19 mouse cellular contexts compared by ENCODE assay signal in the genomic region with DNA sequence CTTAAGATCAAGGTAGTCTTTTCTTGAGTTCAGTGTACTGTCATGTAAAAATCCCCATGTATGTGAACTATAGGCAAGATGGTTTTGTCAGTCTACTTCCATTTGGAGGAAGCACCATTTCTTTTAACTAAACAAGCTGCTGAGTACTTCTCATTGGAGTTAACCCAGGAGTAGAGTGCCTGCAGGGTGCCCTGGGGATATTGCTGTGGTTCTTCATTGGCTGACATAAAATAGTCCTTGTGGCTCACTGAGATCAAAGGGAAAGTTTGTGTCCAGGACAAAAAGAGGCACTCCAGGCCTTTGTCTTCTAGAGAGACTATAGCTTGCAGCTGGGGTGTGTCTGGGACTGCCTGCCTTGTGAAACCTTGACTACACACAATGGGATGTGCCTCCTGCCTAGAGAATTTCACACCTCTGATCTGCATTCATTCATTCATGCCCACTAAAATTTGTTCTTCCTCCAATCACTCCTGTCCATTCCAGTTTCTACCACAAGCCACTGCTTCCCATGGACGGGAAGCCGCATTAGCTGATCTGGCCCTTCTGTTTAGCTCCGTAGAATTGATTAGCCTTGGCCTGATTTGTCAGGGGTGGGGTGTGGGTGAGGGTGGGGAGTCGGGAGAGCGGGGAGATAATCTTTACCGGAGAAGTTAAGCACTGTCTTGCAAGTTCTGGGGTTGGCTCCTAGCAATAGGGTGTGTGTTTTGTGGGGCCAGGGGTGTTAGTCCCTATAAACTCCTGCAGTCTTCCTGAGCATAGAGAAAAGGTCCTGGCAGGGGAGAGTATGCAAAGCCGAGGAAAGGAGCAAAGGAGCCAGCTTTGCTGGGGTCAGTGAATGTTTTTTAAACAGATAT. TPM values are rescaled to one million over a fixed set of nuclear protein-coding genes. Genes with fewer than 3 reads are reported as not detected.
A peak's percentile ranks its signal among the peaks of the same experiment; 100 is the strongest.
DNase-seq lines count a peak whose midpoint lies in the region; ATAC-seq and TF ChIP-seq lines count a peak whose summit lies in the region.
"Had no signal": no experiment of that assay in that cellular context is flagged by ENCODE, and none has a peak within 500 bp of the region (broad histone marks: within the 10 kb centered on the region; RNA-seq: fewer than 3 reads in every experiment).

No protein-coding gene starts in this region.

- H3K27ac ChIP-seq in midbrain, embryonic 10.5 days (replicated peaks), result peak overlapping the region; percentile 74
- H3K27ac ChIP-seq in midbrain, embryonic 16.5 days (ENCODE audit: low read length), result no peak overlapping the region
- H3K27ac ChIP-seq: embryonic facial prominence, embryonic 15.5 days; liver, embryonic 13.5 days had no signal

- no peak overlapping the region for H3K9ac ChIP-seq in midbrain, embryonic 16.5 days (ENCODE audit: low read depth, low read length)
- H3K9ac ChIP-seq: embryonic facial prominence, embryonic 15.5 days; liver, embryonic 13.5 days had no signal

- H3K36me3 ChIP-seq in midbrain, embryonic 10.5 days, result no peaks in the 10 kb centered on the region
- H3K36me3 ChIP-seq in midbrain, embryonic 16.5 days (ENCODE audit: control insufficient read depth, insufficient read depth, low read length), result no peaks in the 10 kb centered on the region
- no peaks in the 10 kb centered on the region for H3K36me3 ChIP-seq in E14TG2a.4 (ENCODE audit: insufficient read depth, low read length)
- H3K36me3 ChIP-seq: embryonic facial prominence, embryonic 15.5 days; G1E; liver, embryonic 13.5 days had no signal

- WGBS in midbrain, embryonic 10.5 days, result 17% methylated on average over 7 of the region's 7 CpGs
- WGBS in midbrain, embryonic 16.5 days, result 9% methylated on average over 7 of the region's 7 CpGs

- H3K4me2 ChIP-seq in midbrain, embryonic 16.5 days (ENCODE audit: low read length), result no peak overlapping the region
- H3K4me2 ChIP-seq: embryonic facial prominence, embryonic 15.5 days; liver, embryonic 13.5 days had no signal

- peaks cover 17% of the 10 kb centered on the region for H3K4me1 ChIP-seq in midbrain, embryonic 10.5 days
- no peaks in the 10 kb centered on the region; the same call in 1 of the 2 replicates for H3K4me1 ChIP-seq in midbrain, embryonic 16.5 days (ENCODE audit: control insufficient read depth, insufficient read depth, low read length)
- H3K4me1 ChIP-seq in E14TG2a.4 (replicated peaks; ENCODE audit: low read depth, low read length), result peaks cover 15% of the 10 kb centered on the region
- H3K4me1 ChIP-seq: liver, embryonic 13.5 days had no signal

- H3K9me3 ChIP-seq in midbrain, embryonic 10.5 days (replicated peaks), result no peaks in the 10 kb centered on the region
- H3K9me3 ChIP-seq in midbrain, embryonic 16.5 days (replicated peaks; ENCODE audit: control insufficient read depth, low read length, poor library complexity, severe bottlenecking), result no peaks in the 10 kb centered on the region
- H3K9me3 ChIP-seq in E14TG2a.4 (ENCODE audit: low read length), result peaks cover 7% of the 10 kb centered on the region
- H3K9me3 ChIP-seq: embryonic facial prominence, embryonic 15.5 days; liver, embryonic 13.5 days had no signal

- no peaks in the 10 kb centered on the region for H3K27me3 ChIP-seq in midbrain, embryonic 10.5 days (ENCODE audit: low read depth, poor library complexity, severe bottlenecking)
- H3K27me3 ChIP-seq in midbrain, embryonic 16.5 days (ENCODE audit: control insufficient read depth, insufficient read depth, low read depth, low read length), result no peaks in the 10 kb centered on the region
- H3K27me3 ChIP-seq in E14TG2a.4 (ENCODE audit: insufficient read depth, low read length), result peaks cover 66% of the 10 kb centered on the region
- H3K27me3 ChIP-seq: embryonic facial prominence, embryonic 15.5 days; liver, embryonic 13.5 days had no signal

- no peak for TF ChIP-seq CTCF in E14TG2a.4 (conservative IDR thresholded peaks at IDR 0.05; ENCODE audit: low read length)

- DNase-seq in embryo, embryonic 10.5 days (ENCODE audit: low spot score), result peak; percentile 22
- no peak for DNase-seq in embryo, embryonic 10 days (ENCODE audit: low spot score)
- DNase-seq in midbrain, embryonic 10.5 days (ENCODE audit: low spot score), result peak; percentile 48
- peak; percentile 78 for DNase-seq in WW6 (ENCODE audit: low read depth, low spot score)
- DNase-seq in right cerebral cortex, postnatal 4 days, result no peak
- DNase-seq in right cerebral cortex, adult 18-20 months, result no peak
- DNase-seq: cerebellum, adult 8-10 months; cerebellum, postnatal 36 days; gastrocnemius, postnatal 25 days; heart, adult 18-20 months; kidney, adult 11 months; liver, embryonic 13.5 days; lung, adult 2 months; lung, postnatal 14 days; thymus, postnatal 25 days had no signal

- 0 out of 2 replicates have a peak overlapping the region, but pooled peaks have one; percentile 3 for H3K4me3 ChIP-seq in midbrain, embryonic 10.5 days
- H3K4me3 ChIP-seq in midbrain, embryonic 16.5 days (ENCODE audit: low read depth, low read length), result no peak overlapping the region
- H3K4me3 ChIP-seq in E14TG2a.4 (replicated peaks; ENCODE audit: low read length), result 0 out of 2 replicates have a peak overlapping the region, but pooled peaks have one; percentile 1
- H3K4me3 ChIP-seq: embryonic facial prominence, embryonic 15.5 days; liver, embryonic 13.5 days had no signal

- no peak; the same call in none of the 2 replicates for ATAC-seq in midbrain, embryonic 16.5 days

RNA-seq across cellular contexts. Expression of gene Smoc2, which starts 22.4 kb away (rescaled TPM):
- 2.3 and 6.1 TPM in 2 replicates for polyA plus RNA-seq in midbrain, embryonic 10.5 days (2016; fragmentation: Nextera tagmentation; extraction: Ambion mirVana)
- polyA plus RNA-seq in midbrain, embryonic 16.5 days (2015; fragmentation: Nextera tagmentation; extraction: Ambion mirVana), result 2.5 and 3.0 TPM in 2 replicates
- polyA plus RNA-seq: G1E had no signal

Comparison
In these comparisons a context has a peak if more than half of its experiments do, and no peak if none do; other contexts are left out.
1. DNase-seq: peak in embryo, embryonic 10.5 days (single experiment), midbrain, embryonic 10.5 days (single experiment) and WW6 (single experiment); none in embryo, embryonic 10 days (single experiment), right cerebral cortex, postnatal 4 days (single experiment) and right cerebral cortex, adult 18-20 months (single experiment).